Mouse (Mus musculus) erythroblast, embryonic 14.5 days (primary cell): ENCODE results near the gene Rab6b. TPM values are rescaled to one million over a fixed set of nuclear protein-coding genes. Genes with fewer than 3 reads are reported as not detected.

ENCODE experiments used
- H3K27me3 ChIP-seq: 2 replicates; pipeline ENCODE4 v1.6.1; 2012; ENCODE audit warnings: inconsistent platforms; ENCODE audit not compliant: control insufficient read depth
- H3K36me3 ChIP-seq: 2 replicates; pipeline ENCODE4 v1.6.1; 2012; ENCODE audit warnings: mild to moderate bottlenecking, inconsistent platforms; ENCODE audit not compliant: control insufficient read depth
- H3K4me1 ChIP-seq: 2 replicates; pipeline ENCODE4 v1.6.1; 2012; ENCODE audit warnings: inconsistent platforms; ENCODE audit not compliant: control insufficient read depth
- H3K4me3 ChIP-seq: replicated peaks from 2 replicates; pipeline ENCODE3; 2012; ENCODE audit warnings: moderate library complexity, mild to moderate bottlenecking, inconsistent platforms
- H3K9me3 ChIP-seq: 2 replicates; pipeline ENCODE4 v1.6.1; 2012; ENCODE audit warnings: low read length, inconsistent platforms, mixed read lengths; ENCODE audit not compliant: control insufficient read depth
- GATA1 ChIP-seq: IDR thresholded peaks from 2 replicates; pipeline ENCODE4 v1.6.1; 2012; ENCODE audit warnings: low read length, inconsistent platforms, mixed read lengths
- TAL1 ChIP-seq: IDR thresholded peaks from 3 replicates; pipeline ENCODE4 v1.6.1; 2012; ENCODE audit warnings: low read length, inconsistent platforms, mixed read lengths
- polyA plus RNA-seq: library from polyadenylated mRNA; stranded (reverse); fragments of >175 nt; gene quantifications from 2 replicates; pipeline ENCODE4 v1.2.3, GENCODE M21; 2012

Gene Rab6b
- polyA plus RNA-seq, 1 experiment, result not detected

GRCm38 (mm10) chr9:103205786-103206185, 94.2 kb downstream of the Rab6b start:
- H3K4me1 ChIP-seq, result peaks cover 33% of the 10 kb centered on the region
- peaks cover 4% of the 10 kb centered on the region for H3K9me3 ChIP-seq
- TF ChIP-seq TAL1, result no peak
- no peak for TF ChIP-seq GATA1
- H3K4me3 ChIP-seq, result no peak overlapping the region
- H3K36me3 ChIP-seq, result no peaks in the 10 kb centered on the region; the same call in 1 of the 2 replicates
- no peaks in the 10 kb centered on the region for H3K27me3 ChIP-seq

GRCm38 (mm10) chr9:103207846-103208245, 96.3 kb downstream of the Rab6b start:
- TF ChIP-seq TAL1 (no peak), GATA1 (no peak)
- peaks cover 4% of the 10 kb centered on the region for H3K9me3 ChIP-seq
- H3K4me1 ChIP-seq, result peaks cover 22% of the 10 kb centered on the region
- peaks cover 2% of the 10 kb centered on the region for H3K27me3 ChIP-seq
- no peak overlapping the region for H3K4me3 ChIP-seq
- no peaks in the 10 kb centered on the region; the same call in 1 of the 2 replicates for H3K36me3 ChIP-seq

- Histone ChIP-seq H3K9me3 (peaks cover 4% of the 10 kb centered on the region), H3K4me3 (no peak overlapping the region), H3K4me1 (peaks cover 22% of the 10 kb centered on the region), H3K36me3 (no peaks in the 10 kb centered on the region; the same call in 1 of the 2 replicates), H3K27me3 (peaks cover 2% of the 10 kb centered on the region)
- no peak for TF ChIP-seq TAL1
- no peak for TF ChIP-seq GATA1
Measured at GRCm38 (mm10) chr9:103208802-103209423, 97.3 kb downstream of the Rab6b start.

DNA sequence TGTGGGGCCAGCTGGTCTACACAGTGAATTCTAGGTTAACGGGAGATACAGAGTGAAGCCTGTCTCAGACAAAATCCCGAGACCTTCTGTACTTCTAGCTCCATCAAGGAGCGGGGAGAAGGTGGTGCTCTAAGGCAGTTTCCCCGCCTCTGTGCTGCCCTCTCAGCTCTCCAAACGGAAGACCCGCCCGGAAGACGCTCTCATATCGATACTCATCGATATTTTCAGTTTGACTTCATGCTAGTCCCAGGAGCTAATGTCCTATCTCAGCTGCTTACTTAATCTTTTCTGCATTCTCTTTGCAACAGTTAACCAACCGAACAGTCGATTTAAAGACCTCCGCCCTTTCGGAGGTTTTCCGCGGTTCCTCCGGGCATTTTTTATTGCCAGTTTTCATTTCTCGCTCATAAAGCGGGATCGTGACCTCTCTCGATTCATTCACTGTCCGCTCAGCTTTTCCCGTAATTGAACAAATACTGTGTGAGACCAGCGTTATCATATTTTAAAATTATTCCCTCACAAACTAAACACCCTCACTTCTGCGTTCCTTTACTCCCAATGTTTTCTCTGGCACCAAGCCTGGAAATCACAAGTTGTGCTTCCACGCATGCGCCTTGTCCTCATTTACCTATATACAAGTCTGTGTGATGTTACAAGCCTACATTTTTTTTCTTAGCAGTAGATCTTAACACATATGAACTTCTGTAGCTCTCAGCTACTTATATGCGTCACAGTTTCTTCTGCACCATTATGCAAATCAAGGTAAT, 101.2 kb downstream of the Rab6b start:
- no peaks in the 10 kb centered on the region for H3K9me3 ChIP-seq
- peaks cover 3% of the 10 kb centered on the region for H3K4me1 ChIP-seq
- H3K27me3 ChIP-seq, result peaks cover 2% of the 10 kb centered on the region
- peaks cover 6% of the 10 kb centered on the region; the same call in 1 of the 2 replicates for H3K36me3 ChIP-seq
- peak overlapping the region; percentile 19 for H3K4me3 ChIP-seq
- TF ChIP-seq TAL1 (no peak), GATA1 (no peak)

DNA sequence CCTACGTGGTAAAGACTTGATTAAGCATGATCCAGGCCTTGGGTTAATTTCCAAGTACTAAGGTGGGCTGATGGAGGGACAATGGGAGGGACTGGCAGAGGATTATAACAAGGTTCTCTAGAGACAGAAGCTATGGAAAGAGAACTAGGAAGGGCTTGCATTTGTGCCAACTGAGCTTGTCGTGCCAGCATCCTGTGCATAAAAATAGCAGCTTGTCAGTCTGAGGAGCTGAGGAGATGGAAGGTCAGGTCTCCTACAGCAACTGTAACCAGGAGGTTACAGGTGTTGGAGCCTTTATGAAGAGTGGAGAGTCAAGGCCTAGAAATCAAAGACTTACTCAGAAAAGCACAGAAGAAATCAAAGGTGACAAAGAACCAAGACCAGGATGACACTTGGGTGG, 102.0 kb downstream of the Rab6b start:
- Histone ChIP-seq H3K36me3 (peaks cover 6% of the 10 kb centered on the region; the same call in 1 of the 2 replicates), H3K9me3 (no peaks in the 10 kb centered on the region), H3K4me3 (no peak overlapping the region), H3K4me1 (no peaks in the 10 kb centered on the region), H3K27me3 (peaks cover 2% of the 10 kb centered on the region)
- TF ChIP-seq TAL1 (no peak), GATA1 (no peak)

- Histone ChIP-seq H3K9me3 (no peaks in the 10 kb centered on the region), H3K36me3 (peaks cover 6% of the 10 kb centered on the region; the same call in 1 of the 2 replicates), H3K4me3 (no peak overlapping the region), H3K27me3 (peaks cover 2% of the 10 kb centered on the region), H3K4me1 (no peaks in the 10 kb centered on the region)
- TF ChIP-seq TAL1, result no peak
- no peak for TF ChIP-seq GATA1
Measured at GRCm38 (mm10) chr9:103214281-103214680, 102.7 kb downstream of the Rab6b start.

DNA sequence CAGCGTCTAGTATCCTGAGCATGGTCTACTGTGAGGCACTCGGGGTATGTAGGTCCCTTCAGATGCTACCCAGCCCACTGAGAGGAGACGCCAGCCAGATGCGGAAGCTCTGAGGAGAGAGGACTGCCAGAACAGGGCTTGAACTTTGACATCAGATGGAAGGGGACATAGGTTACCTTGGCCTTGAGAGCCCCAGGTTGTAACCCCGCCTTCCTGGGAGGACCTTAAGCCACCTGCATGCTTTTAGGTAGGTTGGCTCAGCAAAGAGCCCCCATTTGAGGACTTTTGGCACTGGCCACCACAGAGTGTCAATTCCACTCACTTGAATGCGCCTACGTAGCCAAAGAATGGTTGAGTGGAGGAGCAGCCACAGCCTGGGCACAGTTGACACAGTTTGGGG, 113.1 kb downstream of the Rab6b start:
- Histone ChIP-seq H3K27me3 (peaks cover 4% of the 10 kb centered on the region; the same call in 1 of the 2 replicates), H3K9me3 (no peaks in the 10 kb centered on the region), H3K36me3 (peaks cover 14% of the 10 kb centered on the region; the same call in 1 of the 2 replicates), H3K4me1 (no peaks in the 10 kb centered on the region), H3K4me3 (no peak overlapping the region)
- TF ChIP-seq TAL1 (no peak), GATA1 (no peak)

DNA sequence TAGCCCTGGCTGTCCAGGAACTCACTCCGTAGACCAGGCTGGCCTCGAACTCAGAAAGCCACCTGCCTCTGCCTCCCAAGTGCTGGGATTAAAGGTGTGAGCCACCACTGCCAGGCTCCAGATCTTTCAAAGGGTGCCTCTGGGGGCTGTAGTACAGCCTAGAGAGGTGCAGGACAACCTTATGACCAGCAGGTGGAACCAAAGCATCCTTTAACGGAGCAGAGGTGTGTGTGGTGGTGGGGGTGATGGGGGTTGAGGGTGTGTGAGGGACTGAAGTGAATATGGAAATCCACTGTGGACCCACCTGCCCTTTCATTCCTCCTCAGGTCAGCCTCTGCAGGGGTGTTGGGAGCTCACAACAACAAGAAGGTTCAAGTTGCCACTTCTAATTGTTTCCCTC, 113.9 kb downstream of the Rab6b start:
- H3K36me3 ChIP-seq, result peaks cover 14% of the 10 kb centered on the region; the same call in 1 of the 2 replicates
- no peaks in the 10 kb centered on the region for H3K9me3 ChIP-seq
- no peak overlapping the region for H3K4me3 ChIP-seq
- H3K27me3 ChIP-seq, result peaks cover 11% of the 10 kb centered on the region
- H3K4me1 ChIP-seq, result no peaks in the 10 kb centered on the region
- TF ChIP-seq GATA1 (no peak), TAL1 (no peak)

- Histone ChIP-seq H3K36me3 (peaks cover 12% of the 10 kb centered on the region; the same call in 1 of the 2 replicates), H3K9me3 (no peaks in the 10 kb centered on the region), H3K27me3 (peaks cover 13% of the 10 kb centered on the region), H3K4me3 (no peak overlapping the region), H3K4me1 (no peaks in the 10 kb centered on the region)
- TF ChIP-seq GATA1, result no peak
Measured at GRCm38 (mm10) chr9:103226806-103227205, 115.2 kb downstream of the Rab6b start.
